Mouse (Mus musculus) central nervous system, embryonic 14 days (tissue): ENCODE measurements around the gene E430018J23Rik. TPM values are rescaled to one million over a fixed set of nuclear protein-coding genes. Genes with fewer than 3 reads are reported as not detected.

Experiments used
- polyA plus RNA-seq: library from polyadenylated mRNA; depleted of rRNA; stranded (reverse); fragments of >200 nt; gene quantifications from 2 replicates; pipeline ENCODE4 v1.2.3, GENCODE M21; 2012; rRNA removed

The E430018J23Rik gene
- polyA plus RNA-seq = 7.4 and 7.5 TPM in 2 replicates

GRCm38 (mm10) chr7:127393157-127393943 lies at the start of gene E430018J23Rik:
E430018J23Rik (minus strand) TSS chr7:127393629.

GRCm38 (mm10) chr7:127421388-127422191 lies 28.2 kb upstream of the E430018J23Rik start, which contains the start of gene Zfp688:
Zfp688 (minus strand) TSS chr7:127422068.

GRCm38 (mm10) chr7:127406002-127406987 lies 12.9 kb upstream of the E430018J23Rik start, which contains the start of gene Zfp764:
Zfp764 (minus strand) TSS chr7:127406822.

GRCm38 (mm10) chr7:127386641-127387392 lies 6.6 kb downstream of the E430018J23Rik start, which contains the start of gene 9130019O22Rik:
9130019O22Rik (minus strand) TSS chr7:127387166.

GRCm38 (mm10) chr7:127375271-127376245 lies 17.9 kb downstream of the E430018J23Rik start, which contains the start of gene Zfp747:
Zfp747 (minus strand) TSS chr7:127376050.

GRCm38 (mm10) chr7:127345512-127346325 lies 47.7 kb downstream of the E430018J23Rik start, which contains the start of gene Zfp768:
Zfp768 (minus strand) TSS chr7:127345589.

Other genes starting within 250 kb of the E430018J23Rik start
- gene Cd2bp2, start 197.6 kb downstream of the E430018J23Rik start, polyA plus RNA-seq = 139 and 140 TPM in 2 replicates
- gene Tbc1d10b, start 185.2 kb downstream of the E430018J23Rik start, polyA plus RNA-seq = 55.6 and 59.0 TPM in 2 replicates
- gene Mylpf, start 184.7 kb downstream of the E430018J23Rik start, polyA plus RNA-seq = 4.0 and 196 TPM in 2 replicates
- 30.7 and 37.3 TPM in 2 replicates for gene Zfp553, start 160.6 kb downstream of the E430018J23Rik start, polyA plus RNA-seq
- 28.1 and 35.9 TPM in 2 replicates for gene Sept1, start 160.5 kb downstream of the E430018J23Rik start, polyA plus RNA-seq
- 84.0 and 85.7 TPM in 2 replicates for gene Zfp771, start 149.4 kb downstream of the E430018J23Rik start, polyA plus RNA-seq
- 95.6 and 105 TPM in 2 replicates for gene Dctpp1, start 132.9 kb downstream of the E430018J23Rik start, polyA plus RNA-seq
- 22.5 and 23.0 TPM in 2 replicates for gene Sephs2, start 119.6 kb downstream of the E430018J23Rik start, polyA plus RNA-seq
- 0.61 and 0.95 TPM in 2 replicates for gene Itgal, start 97.4 kb downstream of the E430018J23Rik start, polyA plus RNA-seq
- 38.6 and 41.2 TPM in 2 replicates for gene Zfp768, start 48.0 kb downstream of the E430018J23Rik start, polyA plus RNA-seq
- gene Zfp747, start 17.6 kb downstream of the E430018J23Rik start, polyA plus RNA-seq = 7.0 and 7.4 TPM in 2 replicates
- 3.7 and 3.8 TPM in 2 replicates for gene 9130019O22Rik, start 6.5 kb downstream of the E430018J23Rik start, polyA plus RNA-seq
- 4.1 and 4.9 TPM in 2 replicates for gene Zfp764, start 13.2 kb upstream of the E430018J23Rik start, polyA plus RNA-seq
- gene Zfp688, start 28.4 kb upstream of the E430018J23Rik start, polyA plus RNA-seq = 20.0 and 22.1 TPM in 2 replicates
- gene Zfp689, start 55.5 kb upstream of the E430018J23Rik start, polyA plus RNA-seq = 12.3 and 12.5 TPM in 2 replicates
- 86.3 and 89.4 TPM in 2 replicates for gene Prr14, start 66.0 kb upstream of the E430018J23Rik start, polyA plus RNA-seq
- 28.5 and 42.4 TPM in 2 replicates for gene Fbrs, start 85.6 kb upstream of the E430018J23Rik start, polyA plus RNA-seq
- 20.8 and 25.3 TPM in 2 replicates for gene Srcap, start 118.4 kb upstream of the E430018J23Rik start, polyA plus RNA-seq
- gene Gm42715, start 126.0 kb upstream of the E430018J23Rik start, polyA plus RNA-seq = 17.6 and 18.6 TPM in 2 replicates
- 0.36 and 2.0 TPM in 2 replicates for gene Tmem265, start 167.8 kb upstream of the E430018J23Rik start, polyA plus RNA-seq
- 117 and 121 TPM in 2 replicates for gene Phkg2, start 179.7 kb upstream of the E430018J23Rik start, polyA plus RNA-seq
- 12.9 and 13.4 TPM in 2 replicates for gene Ccdc189, start 195.0 kb upstream of the E430018J23Rik start, polyA plus RNA-seq
- gene Rnf40, start 195.1 kb upstream of the E430018J23Rik start, polyA plus RNA-seq = 56.5 and 57.7 TPM in 2 replicates
- 39.2 and 42.5 TPM in 2 replicates for gene Zfp629, start 222.2 kb upstream of the E430018J23Rik start, polyA plus RNA-seq